Mouse (Mus musculus) small intestine, adult 2 months (tissue): ENCODE data around the gene Gstt1. TPM values are rescaled to one million over a fixed set of nuclear protein-coding genes. Genes with fewer than 3 reads are reported as not detected.
"Not testable (repeated sequence)": the region's sequence is repeated elsewhere in the genome, so short reads cannot be mapped to it uniquely, and the experiment has no call there.

ENCODE experiments used
- H3K27ac ChIP-seq: fragments of 200-500 bp; 2 replicates; pipeline ENCODE4 v1.5.1; 2012; ENCODE audit warnings: low read depth, low read length, control low read depth, inconsistent platforms; ENCODE audit not compliant: insufficient read depth
- H3K27me3 ChIP-seq: fragments of 200-500 bp; 2 replicates; pipeline ENCODE4 v1.6.1; 2012; ENCODE audit warnings: mild to moderate bottlenecking, moderate library complexity, low read length, inconsistent platforms; ENCODE audit not compliant: control insufficient read depth, insufficient read depth
- H3K36me3 ChIP-seq: fragments of 200-500 bp; 2 replicates; pipeline ENCODE4 v1.6.1; 2012; ENCODE audit warnings: mild to moderate bottlenecking, low read length, control low read depth, inconsistent platforms; ENCODE audit not compliant: control insufficient read depth, insufficient read depth
- H3K4me1 ChIP-seq: fragments of 200-500 bp; 2 replicates; pipeline ENCODE4 v1.6.1; 2012; ENCODE audit warnings: low read length, inconsistent platforms, mixed read lengths; ENCODE audit not compliant: control insufficient read depth, insufficient read depth, insufficient read length
- H3K4me3 ChIP-seq: fragments of 200-500 bp; 2 replicates; pipeline ENCODE4 v1.5.1; 2012; ENCODE audit warnings: low read depth, mild to moderate bottlenecking, control low read depth, inconsistent platforms, low read length, moderate library complexity
- CTCF ChIP-seq: fragments of 200-500 bp; IDR thresholded peaks from 2 replicates; pipeline ENCODE4 v1.5.1; 2012; ENCODE audit warnings: low read depth, mild to moderate bottlenecking, control low read depth, inconsistent platforms, low read length, moderate library complexity, mixed read lengths; ENCODE audit not compliant: insufficient replicate concordance, insufficient read length; ENCODE audit errors: extremely low read depth
- POLR2A ChIP-seq: fragments of 200-500 bp; IDR thresholded peaks from 2 replicates; pipeline ENCODE4 v1.6.1; 2012; ENCODE audit warnings: low read depth, mild to moderate bottlenecking, control low read depth, inconsistent platforms, low read length, moderate library complexity
- WGBS: fragments of 180-500 bp; shearing (Covaris S2); methylation state at CpG from one replicate; pipeline ENCODE4 v1.1.7; 2018; 5-methylcytosine and 5-hydroxymethylcytosine counted together
- polyA plus RNA-seq: library from polyadenylated mRNA; depleted of rRNA; stranded (reverse); fragments of >200 nt; gene quantifications from 2 replicates; pipeline ENCODE4 v1.2.3, GENCODE M21; 2012; rRNA removed

Gstt1 gene
- polyA plus RNA-seq = 103 and 157 TPM in 2 replicates

GRCm38 (mm10) chr10:75798176-75798696 is at the start of gene Gstt1:
TSS of gene Gstt1 (minus strand) at chr10:75798584.
- TF ChIP-seq CTCF = no peak
- WGBS = 3% methylated on average over 18 of the region's 18 CpGs
- Histone ChIP-seq H3K36me3 (no peaks in the 10 kb centered on the region), H3K27ac (peak within 1 kb of the TSS; percentile 26), H3K27me3 (no peaks in the 10 kb centered on the region), H3K4me1 (peaks cover 13% of the 10 kb centered on the region), H3K4me3 (peak within 1 kb of the TSS; percentile 68)

GRCm38 (mm10) chr10:75845306-75845930 is 47.0 kb upstream of the Gstt1 start:
- H3K27me3 ChIP-seq = no peaks in the 10 kb centered on the region
- H3K36me3 ChIP-seq = no peaks in the 10 kb centered on the region
- TF ChIP-seq CTCF = no peak
- TF ChIP-seq POLR2A = no peak
- H3K4me1 ChIP-seq = no peaks in the 10 kb centered on the region
- WGBS = 53% methylated on average over 6 of the region's 6 CpGs
- no peak overlapping the region for H3K27ac ChIP-seq
- no peak overlapping the region for H3K4me3 ChIP-seq

- H3K4me1 ChIP-seq = no peaks in the 10 kb centered on the region
- H3K36me3 ChIP-seq = no peaks in the 10 kb centered on the region
- H3K4me3 ChIP-seq = no peak overlapping the region
- no peak overlapping the region for H3K27ac ChIP-seq
- TF ChIP-seq POLR2A (no peak), CTCF (no peak)
- no peaks in the 10 kb centered on the region for H3K27me3 ChIP-seq
- 61% methylated on average over 1 of the region's 1 CpGs for WGBS
Measured at GRCm38 (mm10) chr10:75844800-75845199, 46.4 kb upstream of the Gstt1 start.

GRCm38 (mm10) chr10:75843898-75844297 is 45.5 kb upstream of the Gstt1 start:
- not testable (repeated sequence) for H3K4me1 ChIP-seq, H3K27me3 ChIP-seq, H3K4me3 ChIP-seq, H3K27ac ChIP-seq, H3K36me3 ChIP-seq
- 80% methylated on average over 6 of the region's 6 CpGs for WGBS

GRCm38 (mm10) chr10:75839092-75839491 is 40.7 kb upstream of the Gstt1 start:
- TF ChIP-seq CTCF = no peak
- no peak for TF ChIP-seq POLR2A

GRCm38 (mm10) chr10:75837248-75837759 is 38.9 kb upstream of the Gstt1 start, which contains the start of gene Gstt2:
TSS of gene Gstt2 (minus strand) at chr10:75837424.
- peak within 1 kb of the TSS; percentile 86 for H3K4me3 ChIP-seq
- no peaks in the 10 kb centered on the region for H3K36me3 ChIP-seq
- H3K27ac ChIP-seq = peak within 1 kb of the TSS; percentile 82
- H3K27me3 ChIP-seq = no peaks in the 10 kb centered on the region
- peak; percentile 34; the same call in 1 of the 2 replicates for TF ChIP-seq CTCF
- TF ChIP-seq POLR2A = peak; percentile 38
- H3K4me1 ChIP-seq = peaks cover 10% of the 10 kb centered on the region
- WGBS = 1% methylated on average over 21 of the region's 21 CpGs

More at GRCm38 (mm10) chr10:75839092-75839491, 40.7 kb upstream of the Gstt1 start:
- Histone ChIP-seq H3K36me3 (no peaks in the 10 kb centered on the region), H3K27me3 (no peaks in the 10 kb centered on the region), H3K27ac (no peak overlapping the region), H3K4me3 (no peak overlapping the region), H3K4me1 (peaks cover 2% of the 10 kb centered on the region)
- 81% methylated on average over 10 of the region's 10 CpGs for WGBS

- H3K27ac ChIP-seq = peak overlapping the region; percentile 82
- peaks cover 10% of the 10 kb centered on the region for H3K4me1 ChIP-seq
- H3K27me3 ChIP-seq = no peaks in the 10 kb centered on the region
- WGBS = 7% methylated on average over 10 of the region's 10 CpGs
- peak overlapping the region; percentile 51; the same call in 1 of the 2 replicates for H3K4me3 ChIP-seq
- TF ChIP-seq CTCF (no peak), POLR2A (no peak)
- no peaks in the 10 kb centered on the region for H3K36me3 ChIP-seq
Measured at GRCm38 (mm10) chr10:75835761-75836531, 37.6 kb upstream of the Gstt1 start.
